Comparison of ENCODE assay signal across 10 mouse cellular contexts in the genomic region with DNA sequence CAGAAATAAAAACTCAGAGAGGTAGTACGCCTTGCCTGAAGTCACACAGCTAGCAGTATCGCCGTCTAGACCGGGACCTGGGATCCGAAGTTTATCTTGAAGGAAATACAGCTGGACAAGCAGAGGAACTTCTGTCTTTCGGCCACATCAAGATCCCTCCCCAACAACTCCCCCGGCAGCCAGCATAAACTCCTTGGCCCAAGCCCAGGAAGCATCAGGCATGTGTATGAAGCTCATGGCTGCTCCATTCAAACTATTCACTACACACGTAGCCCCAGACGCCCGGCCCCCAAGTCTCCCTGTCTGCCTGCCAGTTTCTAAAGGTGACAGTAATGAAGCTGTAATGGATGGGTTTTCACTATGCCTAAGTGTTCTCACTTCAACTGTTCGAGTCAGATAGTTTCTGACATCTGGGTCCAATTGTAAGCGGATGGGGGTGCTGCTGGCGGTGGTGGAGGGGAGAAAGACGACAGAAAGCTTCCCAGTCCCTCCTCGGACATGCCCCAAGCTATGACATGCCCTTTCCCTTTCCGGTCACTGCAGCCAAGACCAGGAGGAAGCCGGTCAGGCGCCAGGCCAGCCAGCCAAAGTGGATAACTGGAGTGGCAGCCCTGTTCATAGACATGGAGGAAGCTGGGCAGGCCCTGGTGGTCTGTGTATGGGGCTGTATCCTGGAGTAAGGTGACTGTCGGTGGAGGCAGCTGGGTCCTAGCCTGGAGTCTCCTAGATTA. TPM values are rescaled to one million over a fixed set of nuclear protein-coding genes. Genes with fewer than 3 reads are reported as not detected.
DNase-seq lines count a peak whose midpoint lies in the region; ATAC-seq and TF ChIP-seq lines count a peak whose summit lies in the region.
"Had no signal": no experiment of that assay in that cellular context is flagged by ENCODE, and none has a peak within 500 bp of the region (broad histone marks: within the 10 kb centered on the region; RNA-seq: fewer than 3 reads in every experiment).

No protein-coding gene starts in this region.

- TF ChIP-seq CTCF in gastrocnemius, adult 2 months (IDR thresholded peaks at IDR 0.05): no peak

- no peak for ATAC-seq in heart, embryonic 13.5 days (ENCODE audit: extremely low read depth, insufficient number of reproducible peaks, low FRiP score, low TSS enrichment)
- no peak for ATAC-seq in limb, embryonic 11.5 days (ENCODE audit: insufficient number of reproducible peaks, low FRiP score, low TSS enrichment, low read depth)
- ATAC-seq: intestine, postnatal 0 days had no signal

- DNase-seq in gastrocnemius, adult 2 months: peak; percentile 44
- no peak for DNase-seq in gastrocnemius, postnatal 25 days
- DNase-seq in adrenal gland, postnatal 10 days: peak; percentile 53
- DNase-seq in limb, embryonic 11.5 days (ENCODE audit: low spot score): peak; percentile 28
- no peak for DNase-seq in frontal cortex, postnatal 25 days (ENCODE audit: low spot score in 2 of 2)
- no peak for DNase-seq in testis, postnatal 10 days (ENCODE audit: low spot score)
- no peak for DNase-seq in layer of hippocampus, adult 11-12 months (ENCODE audit: low spot score)

- 0 out of 2 replicates have a peak overlapping the region, but pooled peaks have one; percentile 10 for H3K9ac ChIP-seq in heart, embryonic 13.5 days
- no peak overlapping the region for H3K9ac ChIP-seq in limb, embryonic 11.5 days (ENCODE audit: low read length)

- H3K27ac ChIP-seq in gastrocnemius, adult 2 months: no peak overlapping the region
- H3K27ac ChIP-seq in heart, embryonic 13.5 days (replicated peaks): peak overlapping the region; percentile 13
- H3K27ac ChIP-seq in limb, embryonic 11.5 days (replicated peaks; ENCODE audit: low read depth, low read length): no peak overlapping the region

- intact Hi-C loops in gastrocnemius, adult 2 months (cut with DNase I): no loop called here

- H3K36me3 ChIP-seq in heart, embryonic 13.5 days: no peaks in the 10 kb centered on the region
- no peaks in the 10 kb centered on the region for H3K36me3 ChIP-seq in limb, embryonic 11.5 days (ENCODE audit: control insufficient read depth, insufficient read depth, low read length)

- peak overlapping the region; percentile 21; the same call in 1 of the 2 replicates for H3K4me3 ChIP-seq in gastrocnemius, adult 2 months
- H3K4me3 ChIP-seq in heart, embryonic 13.5 days: no peak overlapping the region
- H3K4me3 ChIP-seq in limb, embryonic 11.5 days (ENCODE audit: low read depth, low read length): no peak overlapping the region
- H3K4me3 ChIP-seq: myocyte had no signal

- H3K4me2 ChIP-seq in heart, embryonic 13.5 days: peak overlapping the region; percentile 30; the same call in 1 of the 2 replicates
- H3K4me2 ChIP-seq in limb, embryonic 11.5 days (ENCODE audit: low read depth, severe bottlenecking): no peak overlapping the region

- no peaks in the 10 kb centered on the region for H3K9me3 ChIP-seq in heart, embryonic 13.5 days
- no peaks in the 10 kb centered on the region for H3K9me3 ChIP-seq in limb, embryonic 11.5 days (ENCODE audit: control insufficient read depth, low read length)

- WGBS in heart, embryonic 13.5 days: 30% methylated on average over 19 of the region's 19 CpGs
- WGBS in limb, embryonic 11.5 days: 33% methylated on average over 19 of the region's 19 CpGs

- H3K4me1 ChIP-seq in heart, embryonic 13.5 days: peaks cover 24% of the 10 kb centered on the region
- H3K4me1 ChIP-seq in limb, embryonic 11.5 days (ENCODE audit: control insufficient read depth, insufficient read depth, low read length): peaks cover 8% of the 10 kb centered on the region; the same call in 1 of the 2 replicates

- peaks cover 8% of the 10 kb centered on the region; the same call in 1 of the 2 replicates for H3K27me3 ChIP-seq in heart, embryonic 13.5 days (replicated peaks)
- H3K27me3 ChIP-seq in limb, embryonic 11.5 days (ENCODE audit: control insufficient read depth, insufficient read depth, low read length): no peaks in the 10 kb centered on the region

RNA-seq across cellular contexts. Expression of gene Col13a1, which starts 45.1 kb away (rescaled TPM):
- 1 to 10 TPM in 1 of 2 experiments, under 1 TPM in 1; 0.94 to 1.4 TPM for total RNA-seq in gastrocnemius, adult 2 months (2021)
- total RNA-seq in gastrocnemius, postnatal 25 days (2021): 1 to 10 TPM; 1.0 to 1.4 TPM
- total RNA-seq in adrenal gland, postnatal 10 days (2021): 10 to 100 TPM in 1 of 2 experiments, 1 to 10 TPM in 1; 8.4 to 11.1 TPM
- 11.1 and 12.5 TPM in 2 replicates for polyA plus RNA-seq in heart, embryonic 13.5 days (2015; fragmentation: Nextera tagmentation; extraction: Ambion mirVana)
- 1.0 and 1.3 TPM in 2 replicates for polyA plus RNA-seq in limb, embryonic 11.5 days (2014; fragmentation: Nextera tagmentation; extraction: Ambion mirVana)

Comparison
In these comparisons a context has a peak if more than half of its experiments do, and no peak if none do; other contexts are left out.
1. DNase-seq: peak in gastrocnemius, adult 2 months (single experiment), adrenal gland, postnatal 10 days (single experiment) and limb, embryonic 11.5 days (single experiment); none in gastrocnemius, postnatal 25 days (single experiment), frontal cortex, postnatal 25 days (0 of 2), testis, postnatal 10 days (single experiment) and layer of hippocampus, adult 11-12 months (single experiment).